Mouse (Mus musculus) layer of hippocampus, adult 9-10 months (tissue): ENCODE results near the gene Eaf2.

ENCODE experiments used
- DNase-seq: peaks from one replicate; pipeline ENCODE4 v3.0.0; 2022; ENCODE audit warnings: low spot score

The Eaf2 gene

DNA sequence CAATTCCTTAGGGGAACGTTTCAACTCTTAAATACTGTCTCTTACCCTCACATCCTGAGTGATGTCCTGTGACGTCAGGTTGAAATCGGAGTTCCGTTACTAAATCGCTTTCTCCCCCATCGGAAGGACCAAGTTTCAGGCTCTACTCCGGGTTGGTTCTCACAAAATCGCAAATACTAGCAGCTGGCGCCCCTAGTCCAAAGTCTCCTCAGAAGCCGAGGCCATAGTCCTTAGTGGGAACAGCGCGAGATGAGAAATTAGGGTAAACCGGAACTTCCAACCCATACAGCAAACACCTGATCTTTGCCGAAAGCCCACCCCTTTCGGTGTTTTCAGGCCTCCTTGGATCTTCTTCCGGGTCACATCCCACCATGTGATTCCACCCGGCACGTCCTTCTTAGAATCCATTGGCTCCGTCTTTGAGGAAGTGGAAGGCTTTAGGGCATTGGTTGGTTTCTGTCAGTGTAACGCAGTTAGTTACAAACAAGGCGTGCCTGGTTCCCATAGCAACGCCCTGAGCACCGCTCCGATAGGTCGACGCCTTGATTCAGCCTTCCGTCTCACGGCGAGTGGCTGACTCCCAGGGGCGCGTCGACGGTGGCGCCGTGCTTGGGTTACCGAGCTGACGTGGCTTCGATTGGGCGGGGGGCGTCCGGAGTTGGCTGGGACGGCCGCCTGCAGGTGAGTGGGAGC lies at the start of gene Eaf2, which contains the start of gene Golgb1:
Gene Eaf2, minus strand, starts transcription at position 421 of the 693 bp plus-strand sequence.
Gene Golgb1, plus strand, starts transcription at position 558 of the 693 bp plus-strand sequence.
- peak; percentile 98 for DNase-seq

DNA sequence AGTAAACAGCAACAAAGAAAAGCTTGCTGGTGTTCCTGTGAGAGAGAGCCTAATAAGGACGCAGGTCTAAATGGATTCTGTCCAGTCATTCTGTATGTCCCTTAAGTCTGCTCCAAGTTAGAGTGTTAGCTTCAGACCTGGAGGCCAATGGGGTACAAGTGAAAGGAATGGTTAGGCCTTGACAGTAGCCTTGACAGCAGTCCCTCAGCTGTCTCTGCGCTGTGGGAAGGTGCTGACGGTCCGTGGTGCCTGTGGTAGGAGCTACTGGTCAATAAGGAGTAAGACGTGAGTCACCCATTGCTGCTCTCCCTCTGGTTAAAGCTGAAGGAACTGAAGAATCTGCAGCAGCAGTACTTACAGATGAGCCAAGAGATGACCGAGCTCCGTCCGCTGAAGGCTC lies 49.5 kb upstream of the Eaf2 start:
- DNase-seq: no peak

- no peak for DNase-seq
Observed at GRCm38 (mm10) chr16:36921980-36922379, 47.2 kb upstream of the Eaf2 start.

DNA sequence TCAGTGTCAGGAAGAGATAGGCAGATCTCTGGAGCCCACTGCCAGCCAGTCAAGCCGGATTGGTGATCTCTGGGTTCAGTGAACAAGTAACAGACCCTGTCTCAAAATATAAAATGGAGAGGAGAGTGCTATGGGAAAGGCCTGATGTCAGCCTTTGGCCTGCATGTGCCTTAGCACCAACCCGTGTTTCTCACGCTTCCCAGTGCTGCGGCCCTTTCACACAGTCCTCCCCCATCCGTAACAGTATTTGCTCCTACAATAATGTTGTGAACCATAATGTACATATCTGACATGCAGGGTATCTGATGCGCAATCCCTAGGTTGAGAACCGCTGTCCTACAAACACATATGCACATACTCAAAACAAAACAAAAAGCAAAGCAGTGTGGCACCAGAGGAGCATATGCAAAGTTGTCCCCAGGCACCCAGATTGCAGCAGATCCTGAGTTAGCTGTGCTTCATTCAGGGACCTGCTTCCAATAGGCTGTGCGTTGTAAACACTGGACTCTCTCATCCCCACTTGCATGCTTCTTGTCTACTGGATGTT lies 46.3 kb upstream of the Eaf2 start:
- DNase-seq: no peak

DNA sequence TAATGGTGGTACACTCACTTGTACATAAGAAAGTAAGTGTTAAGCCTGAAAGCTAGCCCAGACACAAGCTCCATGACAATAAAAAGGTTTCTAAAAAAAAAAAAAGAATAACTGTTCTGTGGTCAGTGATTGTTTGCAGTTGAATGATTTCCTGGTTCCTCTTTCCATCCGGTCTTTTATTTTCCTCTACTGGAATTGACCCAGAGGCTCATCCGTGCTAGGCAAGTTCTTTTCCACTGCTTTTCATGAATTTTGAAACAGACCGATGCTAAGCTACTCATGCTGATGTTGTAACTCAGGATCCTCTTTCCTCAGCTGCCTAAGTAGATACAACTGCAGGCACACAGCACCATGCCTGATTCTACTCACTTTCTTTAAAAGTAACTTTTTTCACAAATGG lies 45.6 kb upstream of the Eaf2 start:
- DNase-seq: no peak

DNA sequence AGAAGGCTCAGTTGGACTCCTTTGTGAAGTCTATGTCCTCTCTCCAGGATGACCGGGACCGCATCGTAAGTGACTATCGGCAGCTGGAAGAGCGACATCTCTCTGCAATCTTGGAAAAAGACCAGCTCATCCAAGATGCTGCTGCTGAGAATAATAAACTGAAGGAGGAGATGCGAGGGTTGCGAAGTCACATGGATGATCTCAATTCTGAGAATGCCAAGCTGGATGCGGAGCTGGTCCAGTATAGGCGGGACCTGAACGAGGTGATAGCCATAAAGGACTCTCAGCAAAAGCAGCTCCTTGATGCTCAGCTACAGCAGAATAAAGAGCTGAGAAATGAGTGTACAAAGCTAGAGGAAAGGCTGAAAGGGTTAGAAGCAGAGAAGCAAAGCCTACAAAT lies 43.7 kb upstream of the Eaf2 start:
- no peak for DNase-seq

GRCm38 (mm10) chr16:36914195-36914594 lies 39.4 kb upstream of the Eaf2 start:
- DNase-seq: no peak

DNA sequence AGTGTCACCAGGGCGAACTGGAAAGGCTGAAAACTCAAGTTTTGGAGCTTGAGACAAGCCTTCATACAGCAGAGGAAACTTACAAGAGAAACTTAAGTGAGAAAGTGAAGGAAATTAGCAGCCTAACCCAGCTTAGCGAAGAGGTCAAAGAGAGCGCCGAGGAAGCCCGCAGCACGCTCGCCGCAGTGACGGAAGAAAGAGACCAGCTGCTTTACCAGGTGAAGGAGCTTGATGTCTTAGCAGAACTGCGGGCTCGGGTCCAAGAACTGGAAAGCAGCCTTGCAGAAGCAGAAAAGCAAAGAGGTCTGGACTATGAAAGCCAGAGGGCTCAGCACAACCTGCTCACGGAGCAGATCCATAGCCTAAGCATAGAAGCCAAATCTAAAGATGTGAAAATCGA lies 37.5 kb upstream of the Eaf2 start:
- no peak for DNase-seq

- no peak for DNase-seq
Observed at GRCm38 (mm10) chr16:36911909-36912308, 37.1 kb upstream of the Eaf2 start.

DNA sequence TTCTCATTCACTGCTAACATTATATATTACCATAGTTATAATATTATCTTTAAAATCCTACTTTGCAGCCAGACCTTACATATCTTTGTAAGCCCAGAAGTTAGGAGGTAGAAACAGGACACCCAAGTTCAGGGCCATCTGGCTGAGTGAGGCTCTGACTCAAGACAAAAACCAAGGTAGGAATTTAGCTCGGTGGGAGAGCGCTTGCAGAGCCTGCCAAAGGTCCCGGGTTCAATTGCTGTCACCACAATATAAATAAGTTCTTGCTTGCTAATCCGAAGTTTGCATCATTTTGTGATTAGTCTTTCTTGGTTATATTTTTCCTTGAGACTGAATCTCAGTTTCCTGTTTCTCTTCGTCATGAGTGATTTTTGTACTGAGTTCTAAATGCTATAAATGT lies 28.4 kb upstream of the Eaf2 start:
- DNase-seq: no peak

GRCm38 (mm10) chr16:36896712-36897111 lies 21.9 kb upstream of the Eaf2 start:
- DNase-seq: no peak

DNA sequence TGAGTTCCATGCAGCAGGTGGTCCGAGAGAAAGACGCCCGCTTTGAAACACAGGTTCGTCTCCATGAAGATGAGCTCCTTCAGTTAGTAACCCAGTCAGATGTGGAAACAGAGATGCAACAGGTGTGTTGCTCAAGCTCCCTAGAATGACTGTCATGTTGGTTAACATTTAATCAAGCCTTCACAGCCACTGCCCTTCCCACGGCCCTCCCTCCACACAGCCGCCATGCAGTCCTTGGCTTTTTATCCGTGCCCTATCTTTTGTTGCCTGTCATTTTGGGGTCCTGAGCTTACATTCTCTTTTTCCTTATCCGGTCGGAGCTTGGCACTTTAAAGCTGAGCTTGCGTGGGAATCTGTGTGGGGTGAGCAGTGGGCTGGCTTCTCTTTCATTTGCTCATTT lies 18.5 kb upstream of the Eaf2 start:
- DNase-seq: no peak

GRCm38 (mm10) chr16:36891415-36891814 lies 16.6 kb upstream of the Eaf2 start:
- no peak for DNase-seq

DNA sequence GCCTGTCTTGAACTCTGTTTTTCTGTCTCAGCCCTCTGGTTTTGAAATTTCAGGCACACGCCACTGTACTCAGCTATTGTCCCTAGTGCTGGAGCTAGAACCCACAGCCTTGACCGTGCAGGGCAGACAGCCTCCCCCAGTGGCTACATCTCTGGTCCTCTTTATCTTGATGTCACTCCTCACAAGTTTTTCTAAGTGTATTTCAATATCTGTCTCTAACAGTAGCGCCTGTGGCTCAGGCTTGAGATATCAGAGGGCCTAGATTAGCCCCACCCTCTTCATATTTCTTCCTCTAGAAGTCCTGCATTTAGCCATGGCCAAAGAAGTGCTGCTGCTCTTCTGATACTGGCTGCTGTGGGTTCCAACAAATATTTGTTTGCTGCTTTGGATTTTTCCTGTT lies 15.8 kb upstream of the Eaf2 start:
- no peak for DNase-seq

DNA sequence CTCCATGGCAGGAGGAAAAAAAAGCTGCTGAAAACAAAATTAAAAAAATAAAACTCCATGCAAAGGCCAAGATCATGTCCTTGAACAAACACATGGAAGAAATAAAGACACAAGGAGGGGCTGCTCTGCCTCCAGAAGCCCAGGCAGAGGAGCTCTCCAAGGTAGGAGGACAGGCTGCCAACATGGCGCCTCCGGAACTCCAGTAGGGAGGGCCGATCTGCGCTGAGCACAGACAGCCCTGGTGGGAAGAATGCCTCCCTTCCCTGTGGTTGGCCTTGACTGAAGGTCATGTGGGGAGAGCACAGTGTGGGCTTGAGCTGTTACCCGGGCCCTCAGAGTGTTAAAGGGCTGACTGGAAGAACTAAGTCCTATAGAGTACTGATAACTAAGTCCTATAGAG lies 12.7 kb upstream of the Eaf2 start:
- DNase-seq: no peak

- no peak for DNase-seq
Observed at GRCm38 (mm10) chr16:36885912-36886311, 11.1 kb upstream of the Eaf2 start.

- DNase-seq: no peak
Observed at GRCm38 (mm10) chr16:36884881-36885280, 10.1 kb upstream of the Eaf2 start.

GRCm38 (mm10) chr16:36882737-36883343 lies 8.0 kb upstream of the Eaf2 start:
- DNase-seq: no peak

- DNase-seq: no peak
Observed at GRCm38 (mm10) chr16:36877316-36877715, 2.5 kb upstream of the Eaf2 start.

GRCm38 (mm10) chr16:36875276-36875851 lies 561 bp upstream of the Eaf2 start:
- DNase-seq: no peak

DNA sequence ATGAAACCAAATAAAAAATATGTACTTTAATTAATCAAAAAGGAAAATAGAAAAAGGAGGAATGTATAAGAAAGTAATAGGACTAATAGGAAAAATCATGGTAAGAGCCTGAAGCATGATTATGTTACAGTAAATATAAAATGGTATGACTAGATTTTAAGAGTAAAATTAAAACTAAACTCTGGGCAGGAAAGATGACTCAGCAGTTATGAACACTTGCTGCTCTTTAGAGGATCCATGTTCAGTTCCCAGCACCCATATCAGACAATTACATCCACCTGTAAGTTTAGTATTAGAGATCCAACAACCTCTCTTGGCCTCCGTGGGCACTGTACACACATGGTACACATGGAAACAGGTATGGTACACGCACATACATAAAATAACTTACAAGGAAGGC lies 5.4 kb downstream of the Eaf2 start:
- no peak for DNase-seq

GRCm38 (mm10) chr16:36863585-36863984 lies 11.2 kb downstream of the Eaf2 start:
- DNase-seq: no peak

DNA sequence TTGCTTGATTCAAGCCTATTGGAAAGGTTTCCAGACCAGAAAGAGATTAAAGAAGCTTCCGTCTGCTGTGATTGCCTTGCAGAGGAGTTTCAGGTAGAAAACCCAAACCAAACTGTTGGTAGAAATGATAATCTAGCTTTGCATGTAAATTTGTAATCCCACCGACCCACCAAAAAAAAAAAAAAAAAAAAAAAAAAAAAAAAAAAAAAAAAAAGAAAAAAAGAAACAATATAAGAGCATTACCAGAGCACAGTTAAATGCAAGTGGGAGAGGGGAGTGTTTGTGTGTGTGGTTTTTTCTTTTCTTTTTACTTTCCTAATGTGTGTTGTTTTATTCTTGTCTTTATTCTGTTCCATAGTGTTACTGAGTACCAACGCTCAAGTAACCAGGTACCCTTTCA lies 23.6 kb downstream of the Eaf2 start:
- DNase-seq: no peak
